Mouse (Mus musculus) thymus, adult 2 months (tissue): Measurements from ENCODE around the gene Casq1. TPM values are rescaled to one million over a fixed set of nuclear protein-coding genes. Genes with fewer than 3 reads are reported as not detected.
"Not testable (repeated sequence)": the region's sequence is repeated elsewhere in the genome, so short reads cannot be mapped to it uniquely, and the experiment has no call there.

Source experiments
- DNase-seq: peaks from one replicate; pipeline ENCODE4 v3.0.0; 2021
- H3K27ac ChIP-seq: fragments of 200-500 bp; 2 replicates; pipeline ENCODE4 v1.5.1; 2012; ENCODE audit warnings: low read length, control low read depth; ENCODE audit not compliant: control insufficient read depth, insufficient read depth
- H3K27me3 ChIP-seq: fragments of 200-500 bp; 2 replicates; pipeline ENCODE4 v1.6.1; 2012; ENCODE audit warnings: mild to moderate bottlenecking, low read length, moderate library complexity, mixed read lengths; ENCODE audit not compliant: control insufficient read depth, insufficient read depth
- H3K36me3 ChIP-seq: fragments of 200-500 bp; 2 replicates; pipeline ENCODE4 v1.6.1; 2012; ENCODE audit warnings: mild to moderate bottlenecking, low read length, moderate library complexity; ENCODE audit not compliant: control insufficient read depth, insufficient read depth
- H3K4me1 ChIP-seq: fragments of 200-500 bp; replicated peaks from 2 replicates; pipeline ENCODE4 v1.6.1; 2012; ENCODE audit warnings: low read length; ENCODE audit not compliant: control insufficient read depth, insufficient read depth
- H3K4me3 ChIP-seq: fragments of 200-500 bp; 2 replicates; pipeline ENCODE4 v1.5.1; 2012; ENCODE audit warnings: mild to moderate bottlenecking, low read length, control low read depth, moderate library complexity; ENCODE audit not compliant: control insufficient read depth, insufficient read depth
- CTCF ChIP-seq: fragments of 200-500 bp; IDR thresholded peaks from 2 replicates; pipeline ENCODE4 v1.5.1; 2012; ENCODE audit warnings: mild to moderate bottlenecking, control low read depth, low read length, moderate library complexity, borderline replicate concordance; ENCODE audit not compliant: control insufficient read depth, poor library complexity, insufficient read depth; ENCODE audit errors: extremely low read depth
- POLR2A ChIP-seq: fragments of 200-500 bp; IDR thresholded peaks from 2 replicates; pipeline ENCODE4 v1.6.1; 2012; ENCODE audit warnings: mild to moderate bottlenecking, low read length, control low read depth, moderate library complexity; ENCODE audit not compliant: control insufficient read depth, poor library complexity, insufficient read depth; ENCODE audit errors: extremely low read depth
- WGBS: fragments of 180-500 bp; shearing (Covaris S2); methylation state at CpG from one replicate; pipeline ENCODE4 v1.1.7; 2018; 5-methylcytosine and 5-hydroxymethylcytosine counted together
- polyA plus RNA-seq: library from polyadenylated mRNA; depleted of rRNA; stranded (reverse); fragments of >200 nt; gene quantifications from 2 replicates; pipeline ENCODE4 v1.2.3, GENCODE M21; 2012; rRNA removed

Gene Casq1
- polyA plus RNA-seq = 0.54 and 1.4 TPM in 2 replicates

- Histone ChIP-seq H3K4me1 (peaks cover 8% of the 10 kb centered on the region), H3K4me3 (no peak within 1 kb of the TSS), H3K36me3 (no peaks in the 10 kb centered on the region), H3K27ac (no peak within 1 kb of the TSS), H3K27me3 (no peaks in the 10 kb centered on the region)
- TF ChIP-seq POLR2A (no peak), CTCF (no peak)
- WGBS = 95% methylated on average over 19 of the region's 19 CpGs
- DNase-seq = no peak
Measured at GRCm38 (mm10) chr1:172219451-172220406, at the start of gene Casq1. Casq1 (minus strand) TSS chr1:172219868.

GRCm38 (mm10) chr1:172261477-172262078, 41.9 kb upstream of the Casq1 start, which contains the start of gene Igsf8:
Igsf8 (plus strand) TSS chr1:172261641.
- no peak within 1 kb of the TSS for H3K27ac ChIP-seq
- H3K27me3 ChIP-seq = no peaks in the 10 kb centered on the region
- WGBS = 91% methylated on average over 8 of the region's 8 CpGs
- no peaks in the 10 kb centered on the region for H3K4me1 ChIP-seq
- no peak within 1 kb of the TSS for H3K4me3 ChIP-seq
- no peak for DNase-seq
- no peaks in the 10 kb centered on the region for H3K36me3 ChIP-seq
- TF ChIP-seq POLR2A = no peak
- TF ChIP-seq CTCF = no peak

GRCm38 (mm10) chr1:172258314-172258713, 38.6 kb upstream of the Casq1 start, which contains the start of gene Atp1a4:
Atp1a4 (minus strand) TSS chr1:172258414.
- 96% methylated on average over 6 of the region's 6 CpGs for WGBS
- Histone ChIP-seq H3K27ac (no peak within 1 kb of the TSS), H3K4me3 (no peak within 1 kb of the TSS)

GRCm38 (mm10) chr1:172247679-172248078, 28.0 kb upstream of the Casq1 start:
- Histone ChIP-seq H3K4me1 (no peaks in the 10 kb centered on the region), H3K36me3 (no peaks in the 10 kb centered on the region), H3K27ac (no peak overlapping the region), H3K27me3 (no peaks in the 10 kb centered on the region), H3K4me3 (no peak overlapping the region)
- TF ChIP-seq POLR2A (no peak), CTCF (peak; percentile 61; the same call in 1 of the 2 replicates)
- 21% methylated on average over 2 of the region's 2 CpGs for WGBS
- DNase-seq = peak; percentile 59

More at GRCm38 (mm10) chr1:172258314-172258713, 38.6 kb upstream of the Casq1 start, which contains the start of gene Atp1a4:
- TF ChIP-seq POLR2A = no peak
- Histone ChIP-seq H3K36me3 (no peaks in the 10 kb centered on the region), H3K4me1 (no peaks in the 10 kb centered on the region), H3K27me3 (no peaks in the 10 kb centered on the region)
- DNase-seq = no peak

GRCm38 (mm10) chr1:172247216-172247615, 27.5 kb upstream of the Casq1 start:
- H3K27ac ChIP-seq = no peak overlapping the region
- 80% methylated on average over 4 of the region's 4 CpGs for WGBS
- H3K4me1 ChIP-seq = no peaks in the 10 kb centered on the region
- no peak for DNase-seq
- TF ChIP-seq POLR2A = no peak
- no peak for TF ChIP-seq CTCF
- H3K27me3 ChIP-seq = no peaks in the 10 kb centered on the region
- no peaks in the 10 kb centered on the region for H3K36me3 ChIP-seq
- H3K4me3 ChIP-seq = no peak overlapping the region

- not testable (repeated sequence) for H3K4me3 ChIP-seq, H3K27ac ChIP-seq, H3K27me3 ChIP-seq, H3K4me1 ChIP-seq, H3K36me3 ChIP-seq, DNase-seq
- WGBS = 41% methylated on average over 23 of the region's 23 CpGs
Measured at GRCm38 (mm10) chr1:172244645-172245044, 25.0 kb upstream of the Casq1 start.
